Mouse (Mus musculus) heart, postnatal 0 days (tissue): ENCODE measurements at regions not wholly inside any gene's neighbourhood (a gene's known extent, or its start where the extent isn't known, plus 50 kb on each side); places are given as distances from the start of the nearest gene placed in this dataset.

ENCODE experiments used
- ATAC-seq: fragments of 200-750 bp; cut with Nextera tagmentation; 2 replicates; pipeline ENCODE4 v1.8.0; 2017; ENCODE audit warnings: low read depth, moderate number of reproducible peaks, moderate library complexity; ENCODE audit not compliant: insufficient read depth
- DNase-seq: peaks from one replicate; pipeline ENCODE4 v3.0.0-alpha.2; 2016; ENCODE audit warnings: low spot score
- H3K27ac ChIP-seq: fragments of 300-500 bp; sonication (generic); 2 replicates; pipeline ENCODE4 v1.5.1; 2014; ENCODE audit warnings: low read depth, mild to moderate bottlenecking
- H3K27me3 ChIP-seq: fragments of 300-500 bp; sonication (generic); 2 replicates; pipeline ENCODE4 v1.6.1; 2014; ENCODE audit warnings: low read length, mixed read lengths; ENCODE audit not compliant: control insufficient read depth, insufficient read depth
- H3K36me3 ChIP-seq: fragments of 300-500 bp; sonication (generic); replicated peaks from 2 replicates; pipeline ENCODE4 v1.6.1; 2014; ENCODE audit warnings: low read length, mixed read lengths; ENCODE audit not compliant: control insufficient read depth, insufficient read depth
- H3K4me1 ChIP-seq: fragments of 300-500 bp; sonication (generic); 2 replicates; pipeline ENCODE4 v1.6.1; 2014; ENCODE audit warnings: antibody characterized with exemption; ENCODE audit not compliant: control insufficient read depth, insufficient read depth
- H3K4me2 ChIP-seq: fragments of 300-500 bp; sonication (generic); 2 replicates; pipeline ENCODE4 v1.6.1; 2014; ENCODE audit warnings: low read depth, mild to moderate bottlenecking, low read length, moderate library complexity
- H3K4me3 ChIP-seq: fragments of 300-500 bp; sonication (generic); 2 replicates; pipeline ENCODE4 v1.5.1; 2014; ENCODE audit warnings: low read depth, low read length
- H3K9ac ChIP-seq: fragments of 300-500 bp; sonication (generic); replicated peaks from 2 replicates; pipeline ENCODE4 v1.6.1; 2014; ENCODE audit warnings: low read depth, low read length, mixed read lengths
- H3K9me3 ChIP-seq: fragments of 300-500 bp; sonication (generic); replicated peaks from 2 replicates; pipeline ENCODE4 v1.6.1; 2016; ENCODE audit warnings: low read length; ENCODE audit not compliant: control insufficient read depth
- CTCF ChIP-seq: IDR thresholded peaks from 2 replicates; pipeline ENCODE4 v1.5.1; 2016; ENCODE audit warnings: antibody characterized with exemption, control low read depth, low read depth
- EP300 ChIP-seq: IDR thresholded peaks from 2 replicates; pipeline ENCODE4 v1.6.1; 2016; ENCODE audit warnings: antibody characterized with exemption, low read depth
- WGBS: fragments of 180-500 bp; shearing (Covaris S2); extraction: QIAGEN DNeasy Blood & Tissue Kit; methylation state at CpG from one replicate; pipeline ENCODE4 v1.1.7; 2014; 5-methylcytosine and 5-hydroxymethylcytosine counted together

DNA sequence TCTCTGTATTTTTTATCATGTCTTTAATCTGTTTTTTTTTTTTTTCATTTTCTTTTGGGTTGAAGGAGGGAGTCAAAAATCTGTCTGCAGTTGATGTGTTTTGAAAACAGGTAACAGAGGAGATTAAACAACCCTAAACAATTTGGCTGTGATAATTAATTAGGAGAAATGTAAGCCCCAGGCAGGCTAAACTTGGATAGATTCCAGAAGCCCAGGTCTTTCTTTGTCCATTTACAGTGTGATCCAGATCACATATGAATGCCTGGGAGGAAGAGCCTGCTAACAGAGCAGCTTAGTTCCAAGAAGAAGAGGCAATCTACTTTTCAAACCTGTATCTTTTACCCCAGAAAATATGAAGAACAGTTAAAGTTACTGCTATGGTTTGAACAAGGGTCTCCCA, 150.0 kb upstream of the Opcml start:
- Histone ChIP-seq H3K4me2 (no peak overlapping the region), H3K27me3 (no peaks in the 10 kb centered on the region), H3K4me3 (no peak overlapping the region), H3K27ac (no peak overlapping the region), H3K36me3 (no peaks in the 10 kb centered on the region), H3K9me3 (no peaks in the 10 kb centered on the region), H3K4me1 (peaks cover 7% of the 10 kb centered on the region), H3K9ac (no peak overlapping the region)
- TF ChIP-seq CTCF (no peak), EP300 (no peak)
- no peak for ATAC-seq
- no peak for DNase-seq

DNA sequence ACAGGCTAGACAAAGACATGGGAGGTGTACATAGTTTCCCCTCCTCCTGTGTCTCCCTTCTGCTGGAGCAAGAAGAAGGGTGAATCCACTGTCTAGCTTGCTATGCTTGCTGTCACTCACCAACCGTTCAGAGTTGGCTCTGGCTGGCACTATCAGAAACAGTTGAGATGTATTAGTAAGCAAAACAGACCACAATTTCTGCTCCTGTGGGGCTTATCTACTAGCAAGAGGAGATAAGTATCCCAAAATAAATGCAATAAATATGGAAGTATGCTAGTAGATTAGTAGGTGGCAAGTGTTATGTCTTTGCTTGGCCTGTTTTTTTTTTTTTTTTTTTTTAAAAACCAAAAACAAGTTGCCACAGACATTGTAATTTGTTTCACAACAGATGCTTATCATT, 147.3 kb upstream of the Opcml start:
- no peak overlapping the region for H3K4me2 ChIP-seq
- no peak overlapping the region for H3K9ac ChIP-seq
- no peaks in the 10 kb centered on the region for H3K36me3 ChIP-seq
- TF ChIP-seq CTCF (no peak), EP300 (no peak)
- H3K27ac ChIP-seq = peak overlapping the region; percentile 59
- 9% methylated on average over 1 of the region's 1 CpGs for WGBS
- no peak for DNase-seq
- no peak overlapping the region for H3K4me3 ChIP-seq
- no peak; the same call in 1 of the 2 replicates for ATAC-seq
- H3K27me3 ChIP-seq = no peaks in the 10 kb centered on the region
- peaks cover 7% of the 10 kb centered on the region for H3K4me1 ChIP-seq
- H3K9me3 ChIP-seq = no peaks in the 10 kb centered on the region

DNA sequence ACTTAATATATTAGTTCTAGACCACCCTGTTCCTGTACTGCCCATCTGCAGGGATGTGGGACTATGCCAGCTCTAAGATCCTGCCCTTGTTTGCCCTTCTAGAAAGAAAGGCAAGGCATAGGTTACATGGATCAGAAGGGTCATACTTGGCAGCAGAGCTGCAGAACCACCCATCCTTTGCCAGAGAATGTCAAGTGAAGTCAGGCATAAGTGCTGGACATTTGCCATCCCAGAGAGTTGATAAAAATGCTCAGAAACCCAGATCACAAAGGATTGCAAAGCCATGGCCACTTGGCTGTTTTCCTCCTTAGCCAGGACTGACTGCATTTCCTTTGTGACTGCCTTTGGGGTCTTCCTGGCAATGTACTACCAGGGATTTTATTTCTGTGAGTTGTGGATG, 146.7 kb upstream of the Opcml start:
- no peaks in the 10 kb centered on the region for H3K36me3 ChIP-seq
- H3K27me3 ChIP-seq = no peaks in the 10 kb centered on the region
- H3K9me3 ChIP-seq = no peaks in the 10 kb centered on the region
- H3K27ac ChIP-seq = peak overlapping the region; percentile 55; the same call in 1 of the 2 replicates
- no peak overlapping the region for H3K4me2 ChIP-seq
- no peak overlapping the region for H3K4me3 ChIP-seq
- DNase-seq = peak; percentile 29
- no peak overlapping the region for H3K9ac ChIP-seq
- peaks cover 7% of the 10 kb centered on the region for H3K4me1 ChIP-seq
- no peak for TF ChIP-seq EP300
- no peak for TF ChIP-seq CTCF
- peak; percentile 77; the same call in 1 of the 2 replicates for ATAC-seq

DNA sequence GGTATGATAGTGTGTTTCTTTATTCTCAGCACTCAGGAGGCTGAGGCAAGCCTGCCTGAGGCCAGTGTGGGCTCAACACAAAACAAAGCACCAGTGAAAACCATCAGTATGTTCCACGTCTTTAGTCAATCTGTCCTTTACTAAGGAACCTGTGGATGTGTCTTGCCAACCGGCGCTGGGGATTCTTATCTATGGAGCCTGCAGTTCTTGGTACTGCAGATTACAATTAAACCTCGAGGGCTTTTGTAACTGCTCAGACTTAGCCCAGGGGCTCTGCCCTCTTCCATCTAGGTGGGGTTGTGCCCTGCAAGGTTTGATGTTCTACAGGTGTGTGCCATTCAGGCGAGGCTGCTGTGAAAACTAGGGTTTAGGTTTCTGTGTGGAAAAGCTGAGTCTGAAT, 145.1 kb upstream of the Opcml start:
- H3K4me2 ChIP-seq = no peak overlapping the region

DNA sequence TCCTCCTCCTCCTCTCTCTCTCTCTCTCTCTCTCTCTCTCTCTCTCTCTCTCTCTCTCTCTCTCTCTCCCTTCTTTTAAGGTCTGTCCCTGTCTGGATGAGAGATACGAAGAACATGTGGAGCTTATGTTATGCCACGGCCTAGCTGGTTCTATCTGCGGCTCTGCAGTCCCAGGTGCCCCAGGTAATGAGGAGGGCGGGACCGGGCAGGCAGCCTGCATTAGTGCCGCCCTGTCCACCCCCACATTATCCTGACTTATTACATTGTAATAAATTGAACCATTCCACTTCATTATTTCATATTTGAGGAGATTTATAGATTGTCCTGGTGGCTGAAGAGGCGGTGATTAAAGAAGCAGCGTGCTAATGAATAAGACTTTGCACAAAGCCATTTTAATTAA, 144.5 kb upstream of the Opcml start:
- no peak overlapping the region for H3K4me3 ChIP-seq
- H3K4me1 ChIP-seq = peaks cover 7% of the 10 kb centered on the region
- H3K27ac ChIP-seq = no peak overlapping the region
- DNase-seq (no peak), ATAC-seq (no peak)
- no peak overlapping the region for H3K4me2 ChIP-seq
- no peaks in the 10 kb centered on the region for H3K9me3 ChIP-seq
- H3K36me3 ChIP-seq = no peaks in the 10 kb centered on the region
- no peak for TF ChIP-seq CTCF
- no peak for TF ChIP-seq EP300
- H3K9ac ChIP-seq = no peak overlapping the region
- WGBS = 85% methylated on average over 8 of the region's 8 CpGs
- H3K27me3 ChIP-seq = no peaks in the 10 kb centered on the region

More for the DNA sequence above, 145.1 kb upstream of the Opcml start:
- no peak overlapping the region for H3K27ac ChIP-seq
- 59% methylated on average over 5 of the region's 5 CpGs for whole genome bisulfite sequencing
- H3K9me3 ChIP-seq = no peaks in the 10 kb centered on the region
- no peak for TF ChIP-seq EP300
- no peak for TF ChIP-seq CTCF
- no peak overlapping the region for H3K4me3 ChIP-seq
- DNase-seq (no peak), ATAC-seq (no peak)
- no peaks in the 10 kb centered on the region for H3K27me3 ChIP-seq
- no peaks in the 10 kb centered on the region for H3K36me3 ChIP-seq
- no peak overlapping the region for H3K9ac ChIP-seq
- peaks cover 7% of the 10 kb centered on the region for H3K4me1 ChIP-seq

DNA sequence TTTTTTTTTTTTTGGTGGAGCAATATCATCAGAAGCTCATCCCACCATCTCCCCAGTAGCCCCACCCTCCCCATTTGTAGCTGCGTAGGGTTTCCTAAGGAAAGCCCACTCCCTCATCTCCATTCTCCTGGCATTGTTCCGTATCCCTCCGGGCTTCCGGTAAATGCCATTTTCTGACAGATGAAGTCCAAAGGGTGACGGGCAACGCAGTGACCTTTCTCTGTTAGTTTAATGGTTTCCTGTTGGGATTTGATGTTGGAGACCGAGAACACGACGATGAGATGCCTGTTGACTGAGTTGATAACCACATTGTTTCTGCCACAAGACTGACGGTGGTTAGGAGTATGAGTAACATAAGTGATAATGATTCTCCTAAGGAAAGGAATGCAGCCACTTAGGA, 143.6 kb upstream of the Opcml start:
- peaks cover 7% of the 10 kb centered on the region for H3K4me1 ChIP-seq
- H3K36me3 ChIP-seq = no peaks in the 10 kb centered on the region
- no peak overlapping the region for H3K9ac ChIP-seq
- TF ChIP-seq EP300 (no peak), CTCF (no peak)
- DNase-seq = no peak
- H3K4me2 ChIP-seq = no peak overlapping the region
- no peak for ATAC-seq
- H3K9me3 ChIP-seq = no peaks in the 10 kb centered on the region
- WGBS = 55% methylated on average over 10 of the region's 10 CpGs
- H3K27me3 ChIP-seq = no peaks in the 10 kb centered on the region
- H3K27ac ChIP-seq = no peak overlapping the region
- no peak overlapping the region for H3K4me3 ChIP-seq
